In the genomic region with DNA sequence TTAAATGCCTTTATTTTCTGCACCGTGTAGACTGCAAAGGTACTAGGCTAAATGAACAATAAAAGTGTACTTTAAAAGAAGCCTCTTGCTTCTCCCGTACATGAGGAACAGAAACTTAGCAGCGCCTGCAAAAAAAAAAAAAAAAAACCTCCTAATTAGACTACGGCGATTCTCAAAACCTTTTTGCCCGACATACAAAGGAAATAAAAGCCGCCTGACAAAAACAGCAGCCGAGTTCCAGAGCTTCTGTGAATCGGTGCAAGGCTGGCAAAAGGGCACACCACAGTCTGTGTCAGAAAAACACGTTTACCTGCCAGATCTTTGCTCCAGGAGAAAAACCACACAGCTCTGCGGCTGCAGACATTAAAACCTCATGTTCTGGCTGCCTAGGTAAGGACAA, we compare ENCODE assay signal across 8 mouse cellular contexts. TPM values are rescaled to one million over a fixed set of nuclear protein-coding genes. Genes with fewer than 3 reads are reported as not detected.
DNase-seq lines count a peak whose midpoint lies in the region; ATAC-seq and TF ChIP-seq lines count a peak whose summit lies in the region.
"Had no signal": no experiment of that assay in that cellular context is flagged by ENCODE, and none has a peak within 500 bp of the region (broad histone marks: within the 10 kb centered on the region; RNA-seq: fewer than 3 reads in every experiment).

No protein-coding gene starts in this region.

- DNase-seq in A20 (ENCODE audit: low read depth, low spot score): peak; percentile 84
- no peak for DNase-seq in midbrain, embryonic 11.5 days (ENCODE audit: low spot score, missing footprints)
- DNase-seq in cerebellum, adult 8-10 months: no peak
- DNase-seq in lung, adult 18-20 months: no peak
- DNase-seq in cerebellum, adult 11-12 months: no peak

- H3K36me3 ChIP-seq in C2C12 (ENCODE audit: control insufficient read depth, insufficient read depth): peaks cover 9% of the 10 kb centered on the region
- H3K36me3 ChIP-seq in heart, embryonic 16.5 days (ENCODE audit: control insufficient read depth, insufficient read depth): no peaks in the 10 kb centered on the region
- no peaks in the 10 kb centered on the region for H3K36me3 ChIP-seq in midbrain, embryonic 11.5 days (ENCODE audit: control insufficient read depth, insufficient read depth, low read length)
- H3K36me3 ChIP-seq: liver, embryonic 15.5 days had no signal

- H3K4me1 ChIP-seq in heart, embryonic 16.5 days (ENCODE audit: control insufficient read depth, insufficient read depth, low read length): peaks cover 23% of the 10 kb centered on the region
- H3K4me1 ChIP-seq in midbrain, embryonic 11.5 days (ENCODE audit: control insufficient read depth, insufficient read depth, low read length): peaks cover 31% of the 10 kb centered on the region

- H3K9me3 ChIP-seq in heart, embryonic 16.5 days (replicated peaks; ENCODE audit: control insufficient read depth, low read length): no peaks in the 10 kb centered on the region
- no peaks in the 10 kb centered on the region for H3K9me3 ChIP-seq in midbrain, embryonic 11.5 days (ENCODE audit: control insufficient read depth, low read length)
- H3K9me3 ChIP-seq: liver, embryonic 15.5 days had no signal

- H3K79me2 ChIP-seq in C2C12 (ENCODE audit: control insufficient read depth, insufficient read depth): peaks cover 60% of the 10 kb centered on the region

- ATAC-seq in heart, embryonic 16.5 days (replicated peaks; ENCODE audit: extremely low read depth, insufficient read depth, low FRiP score): no peak
- ATAC-seq in midbrain, embryonic 11.5 days (ENCODE audit: low FRiP score): no peak

- H3ac ChIP-seq in C2C12 (ENCODE audit: control insufficient read depth, insufficient read length, low read depth): peak overlapping the region; percentile 40

- no peak for TF ChIP-seq CTCF in C2C12 (IDR thresholded peaks at IDR 0.05; ENCODE audit: control insufficient read depth, insufficient read depth, insufficient read length)

- 10% methylated on average over 11 of the region's 11 CpGs for WGBS in heart, embryonic 16.5 days
- WGBS in midbrain, embryonic 11.5 days: under 1% methylated on average over 11 of the region's 11 CpGs

- H3K4me2 ChIP-seq in heart, embryonic 16.5 days (ENCODE audit: low read depth, low read length): peak overlapping the region; percentile 95
- peak overlapping the region; percentile 82 for H3K4me2 ChIP-seq in midbrain, embryonic 11.5 days

- H3K27me3 ChIP-seq in C2C12 (ENCODE audit: control insufficient read depth, insufficient read depth, insufficient read length): no peaks in the 10 kb centered on the region
- peaks cover 64% of the 10 kb centered on the region for H3K27me3 ChIP-seq in heart, embryonic 16.5 days (ENCODE audit: control insufficient read depth, insufficient read depth, low read length)
- peaks cover 57% of the 10 kb centered on the region for H3K27me3 ChIP-seq in midbrain, embryonic 11.5 days (ENCODE audit: control insufficient read depth, insufficient read depth, low read length)

- H3K79me3 ChIP-seq in C2C12 (ENCODE audit: low read depth): peaks cover 26% of the 10 kb centered on the region

- H3K4me3 ChIP-seq in C2C12 (ENCODE audit: insufficient read depth, poor library complexity, severe bottlenecking): peak overlapping the region; percentile 39
- peak overlapping the region; percentile 39 for H3K4me3 ChIP-seq in heart, embryonic 16.5 days (ENCODE audit: low read length)
- H3K4me3 ChIP-seq in midbrain, embryonic 11.5 days (ENCODE audit: low read depth, low read length): peak overlapping the region; percentile 74

- H3K27ac ChIP-seq in heart, embryonic 16.5 days (ENCODE audit: low read length): no peak overlapping the region
- peak overlapping the region; percentile 82 for H3K27ac ChIP-seq in midbrain, embryonic 11.5 days (ENCODE audit: low read depth, low read length)
- H3K27ac ChIP-seq: liver, embryonic 15.5 days had no signal

- H3K9ac ChIP-seq in heart, embryonic 16.5 days (ENCODE audit: low read length): no peak overlapping the region
- peak overlapping the region; percentile 77 for H3K9ac ChIP-seq in midbrain, embryonic 11.5 days (ENCODE audit: low read length)
- H3K9ac ChIP-seq: liver, embryonic 15.5 days had no signal

TF ChIP-seq in C2C12, 6 proteins besides CTCF, POLR2A, EP300 and RAD21:
- TF ChIP-seq MYOD1 (IDR thresholded peaks at IDR 0.05; ENCODE audit: control insufficient read depth, insufficient read length, low read depth) (no peak), MYOG (IDR thresholded peaks at IDR 0.05; ENCODE audit: control insufficient read depth, extremely low read depth, insufficient read length) (no peak), CEBPB (IDR thresholded peaks at IDR 0.05; ENCODE audit: low read depth) (no peak), MAX (IDR thresholded peaks at IDR 0.05) (no peak), FOSL1 (IDR thresholded peaks at IDR 0.05; ENCODE audit: insufficient read depth, low read length, poor library complexity, severe bottlenecking) (no peak), USF1 (IDR thresholded peaks at IDR 0.05; ENCODE audit: low read depth) (no peak)

RNA-seq across cellular contexts. Expression of a gene that starts 3.4 kb away (rescaled TPM):
- polyA plus RNA-seq in C2C12 (2012; fragmentation: generic; extraction: Trizol): 8.1 TPM
- 0.56 and 1.1 TPM in 2 replicates for polyA plus RNA-seq in heart, embryonic 16.5 days (2015; fragmentation: Nextera tagmentation; extraction: Ambion mirVana)
- 11.2 and 12.7 TPM in 2 replicates for polyA plus RNA-seq in midbrain, embryonic 11.5 days (2014; fragmentation: Nextera tagmentation; extraction: Ambion mirVana)
